Mouse (Mus musculus): ENCODE data around the gene Vps33b.

Vps33b gene

DNA sequence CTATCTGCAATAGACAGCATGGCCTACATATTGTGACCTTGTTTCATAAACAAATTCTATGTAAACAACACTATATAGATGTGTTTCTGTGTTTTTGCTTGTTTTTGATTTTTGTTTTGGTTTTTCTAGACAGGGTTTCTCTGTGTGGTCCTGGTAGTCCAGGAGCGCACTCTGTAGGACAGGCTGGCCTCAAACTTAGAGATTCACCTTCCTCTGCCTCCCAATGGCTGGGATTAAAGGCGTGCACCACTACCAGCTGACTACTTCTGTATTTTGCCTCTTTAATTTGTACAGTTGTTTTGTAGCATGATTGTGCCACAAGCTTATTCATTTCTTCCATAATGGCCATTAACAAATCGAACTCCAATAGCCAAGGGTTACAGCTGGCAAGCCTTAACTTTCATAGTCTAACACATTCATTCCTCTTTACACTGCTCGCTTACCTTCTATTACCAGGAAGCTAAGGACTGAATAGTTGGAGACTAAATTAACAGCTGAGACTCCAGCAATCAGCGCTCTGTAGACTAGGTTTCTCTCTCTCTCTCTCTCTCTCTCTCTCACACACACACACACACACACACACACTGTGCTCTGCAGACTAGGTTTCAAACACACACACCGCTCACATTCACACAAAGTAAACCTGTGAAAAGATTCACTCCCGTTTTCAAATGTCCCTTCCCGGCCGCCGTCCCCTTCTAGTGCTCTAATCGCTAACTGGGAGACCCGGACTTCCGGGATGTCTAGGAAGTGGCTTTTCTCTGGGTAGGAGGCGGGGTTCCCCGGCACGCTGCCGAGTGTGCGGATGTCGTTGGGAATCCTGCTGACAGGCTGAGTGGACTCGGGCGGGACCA is at the start of gene Vps33b:
TSS of gene Vps33b (plus strand) at position 753 of the 854 bp plus-strand sequence.
- peak; percentile 82 for DNase-seq (ENCODE audit: low read depth, low spot score)

DNA sequence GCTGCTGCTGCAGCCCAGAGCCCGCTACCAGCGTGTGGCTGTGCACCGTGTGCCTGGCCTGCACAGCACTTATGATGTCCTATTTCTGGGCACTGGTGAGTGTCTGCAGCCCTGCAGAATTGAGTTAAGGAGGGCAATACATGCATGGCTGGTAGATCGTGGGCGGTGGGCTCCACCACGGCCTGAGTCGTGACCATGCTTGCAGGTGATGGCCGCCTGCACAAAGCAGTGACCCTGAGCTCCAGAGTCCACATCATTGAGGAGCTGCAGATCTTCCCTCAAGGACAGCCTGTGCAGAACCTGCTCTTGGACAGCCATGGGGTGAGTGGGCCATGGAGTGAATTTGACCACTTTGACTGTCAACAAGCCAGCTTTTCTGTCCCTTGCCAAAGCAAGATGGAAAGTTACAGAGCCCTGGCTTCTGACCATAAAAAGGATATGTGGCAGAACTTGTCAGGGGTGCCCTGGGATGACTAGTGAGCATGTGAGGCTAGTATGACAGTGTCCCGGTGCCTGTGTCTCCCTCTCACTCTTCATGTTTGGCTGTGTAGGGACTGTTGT is 49.1 kb upstream of the Vps33b start:
- DNase-seq (ENCODE audit: low read depth, low spot score): no peak

DNA sequence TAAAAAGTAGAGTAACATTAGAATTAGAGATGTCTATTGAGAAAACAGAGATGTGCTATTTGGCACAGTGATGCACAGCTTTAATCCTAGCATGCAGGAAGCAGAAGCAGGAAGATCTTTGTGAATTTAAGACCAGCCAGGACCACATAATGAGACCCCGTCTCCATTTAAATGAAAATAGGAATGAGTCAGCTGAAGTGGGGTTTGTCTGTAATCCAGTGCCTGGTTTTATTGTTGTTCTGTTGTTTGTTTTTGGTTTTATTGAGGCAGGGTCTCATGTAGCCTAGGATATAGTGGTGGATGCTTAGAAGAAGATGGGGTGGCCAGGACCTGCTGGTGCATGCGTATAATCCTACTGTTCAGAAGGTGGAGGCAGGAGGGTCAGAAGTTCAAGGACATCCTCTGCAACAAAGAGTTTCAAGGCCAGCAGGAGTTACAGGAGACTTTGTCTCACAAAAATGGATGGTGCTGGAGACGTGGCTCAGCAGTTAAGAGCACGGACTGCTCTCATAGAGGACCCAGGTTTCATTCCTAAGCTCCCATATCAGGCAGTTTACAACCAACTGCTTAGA is 48.2 kb upstream of the Vps33b start:
- DNase-seq (ENCODE audit: low read depth, low spot score): no peak

DNA sequence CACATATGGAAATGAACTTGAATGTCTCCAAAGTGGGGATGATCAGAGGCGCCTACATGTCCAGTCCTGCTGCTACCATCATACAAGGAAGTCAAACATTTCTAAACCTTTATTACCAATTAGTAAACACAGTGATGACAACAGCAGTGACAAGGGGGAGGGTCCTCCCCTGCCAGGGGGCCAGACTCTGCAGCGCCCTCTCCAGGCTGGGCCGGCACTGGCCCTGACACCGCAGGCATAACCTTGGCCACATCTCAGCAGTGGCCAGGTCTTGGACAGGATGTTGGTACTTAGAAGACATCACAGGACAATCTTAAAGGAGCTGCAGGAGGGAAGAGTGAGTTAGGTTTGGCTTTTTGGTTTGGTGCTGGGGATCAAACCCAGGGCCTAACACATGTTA is 42.4 kb upstream of the Vps33b start:
- DNase-seq (ENCODE audit: low read depth, low spot score): no peak

DNA sequence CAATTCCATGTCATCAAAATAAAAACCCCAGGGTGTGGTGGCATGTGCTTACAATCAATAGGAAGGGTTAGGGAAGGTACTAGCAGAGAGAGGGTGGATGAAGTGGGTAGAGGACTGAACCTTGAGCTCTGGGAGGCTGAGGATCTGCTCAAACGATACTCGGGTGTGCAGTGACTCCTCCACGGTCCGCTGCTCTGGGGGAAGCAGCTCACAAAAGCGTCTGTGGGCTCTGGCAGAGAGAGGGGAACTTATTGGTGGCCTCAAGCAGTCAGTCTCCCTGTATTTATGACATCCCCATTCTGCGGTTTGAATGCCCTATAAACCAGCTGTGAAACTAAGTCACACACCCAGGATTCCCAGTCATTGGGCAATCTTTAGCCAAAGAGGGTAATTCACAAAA is 39.3 kb upstream of the Vps33b start:
- no peak for DNase-seq (ENCODE audit: low read depth, low spot score)

DNA sequence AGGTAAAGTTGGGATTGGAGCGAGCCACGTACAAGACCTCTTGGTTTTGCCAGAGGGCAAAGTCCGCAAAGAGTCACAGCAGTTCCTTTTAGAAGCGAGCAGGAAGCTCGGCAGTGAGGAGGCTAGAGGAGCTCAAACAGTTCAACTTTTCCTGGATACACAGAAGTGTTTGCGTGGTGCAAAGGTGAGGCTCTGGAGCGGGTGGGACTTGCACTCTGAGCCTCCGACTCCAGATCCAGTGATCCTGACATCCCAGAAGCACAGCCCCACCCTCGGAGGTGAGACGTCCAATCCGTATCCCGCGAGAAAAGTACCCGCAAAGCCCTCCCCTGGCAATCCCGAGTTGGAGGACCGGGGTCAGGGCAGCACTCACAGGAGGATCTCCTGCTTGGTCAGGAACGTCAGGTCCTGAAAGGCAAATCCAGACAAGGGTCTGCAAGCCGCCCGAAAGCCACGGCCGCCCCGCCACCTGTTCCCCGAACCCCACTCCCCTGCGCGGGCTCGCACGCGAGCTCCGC is 37.4 kb upstream of the Vps33b start:
- DNase-seq (ENCODE audit: low read depth, low spot score): no peak

DNA sequence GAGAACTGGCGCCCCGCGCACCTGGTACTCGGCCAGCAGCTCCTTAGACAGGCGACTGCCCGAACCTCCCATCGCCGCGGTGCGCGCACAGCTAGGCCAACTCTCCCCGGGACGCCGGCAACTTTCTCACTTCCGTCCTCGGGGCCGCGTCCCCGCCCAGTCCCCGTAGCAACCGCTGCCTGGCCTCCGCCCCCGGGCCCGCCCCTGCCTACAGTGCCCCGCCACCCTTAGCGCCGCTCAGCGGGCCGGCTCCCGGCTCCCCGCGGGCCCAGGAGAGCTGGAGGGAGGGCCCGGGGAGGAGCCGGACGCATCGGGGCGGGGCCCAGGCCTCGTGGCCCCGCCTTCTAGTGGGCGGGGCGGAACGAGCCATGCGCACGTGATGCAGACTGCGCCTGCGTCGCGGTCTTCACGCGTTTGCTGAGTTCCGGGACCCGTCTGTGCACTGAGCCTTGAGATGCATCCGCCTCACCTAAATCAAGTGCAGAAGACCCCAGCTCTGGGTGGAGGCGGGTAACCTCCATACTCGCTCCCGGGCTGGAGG is 36.9 kb upstream of the Vps33b start, which contains the start of the genes Cib1 and Gdpgp1:
TSS of gene Cib1 (minus strand) at position 325 of the 541 bp plus-strand sequence.
TSS of gene Gdpgp1 (plus strand) at position 377 of the 541 bp plus-strand sequence.
- DNase-seq (ENCODE audit: low read depth, low spot score): peak; percentile 95

DNA sequence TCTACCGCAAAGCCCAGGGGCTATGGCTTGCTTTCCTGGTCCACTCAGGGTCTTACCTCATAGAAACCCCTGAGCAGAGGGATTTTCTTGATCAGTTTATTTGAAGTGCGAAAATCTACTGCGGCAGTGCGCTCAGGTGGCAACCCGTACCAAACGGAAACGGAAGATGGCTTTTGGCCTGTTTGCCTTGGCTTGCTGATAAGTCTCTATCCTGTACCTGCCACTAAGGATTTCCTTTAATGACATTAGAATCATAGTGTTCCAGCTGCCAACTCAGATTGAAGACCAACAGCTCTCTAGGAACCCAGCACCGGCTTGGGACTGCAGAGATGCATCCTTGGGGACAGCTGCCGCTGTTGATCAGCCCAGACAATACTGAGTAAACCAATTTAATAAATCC is 35.6 kb upstream of the Vps33b start:
- no peak for DNase-seq (ENCODE audit: low read depth, low spot score)

DNA sequence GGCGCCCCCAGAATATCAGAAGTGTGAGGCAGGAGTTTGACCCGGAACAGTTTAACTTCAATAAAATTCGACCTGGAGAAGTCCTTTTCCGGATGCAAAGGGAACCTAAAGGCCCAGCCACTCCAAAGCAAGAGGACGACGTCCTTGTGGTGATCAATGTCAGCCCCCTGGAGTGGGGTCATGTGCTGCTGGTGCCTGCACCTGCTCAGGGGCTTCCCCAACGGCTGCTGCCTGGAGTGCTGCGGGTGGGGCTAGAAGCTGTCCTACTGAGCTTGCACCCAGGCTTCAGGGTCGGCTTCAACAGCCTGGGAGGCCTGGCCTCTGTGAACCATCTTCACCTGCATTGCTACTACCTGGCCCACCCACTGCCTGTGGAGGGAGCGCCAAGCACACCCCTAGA is 30.9 kb upstream of the Vps33b start:
- no peak for DNase-seq (ENCODE audit: low read depth, low spot score)

DNA sequence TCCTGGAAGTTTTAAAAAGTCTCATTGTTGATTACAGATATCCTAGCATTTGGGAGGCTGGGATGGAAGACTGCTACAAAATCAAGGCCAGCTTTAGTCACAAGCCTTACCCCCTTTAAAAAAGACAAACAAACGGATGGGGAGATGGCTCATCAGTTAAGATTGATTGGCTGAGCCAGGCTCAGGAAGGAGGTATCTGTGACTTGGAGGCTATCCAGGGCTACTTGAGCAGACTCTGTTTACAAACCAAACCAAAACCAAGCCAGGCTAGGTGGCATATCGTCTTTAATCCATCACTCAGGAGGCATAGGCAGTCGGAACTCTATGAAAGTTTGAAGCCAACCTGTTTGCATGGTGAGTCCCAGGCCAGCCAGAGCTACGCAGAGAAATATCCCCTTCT is 27.8 kb upstream of the Vps33b start:
- no peak for DNase-seq (ENCODE audit: low read depth, low spot score)

DNA sequence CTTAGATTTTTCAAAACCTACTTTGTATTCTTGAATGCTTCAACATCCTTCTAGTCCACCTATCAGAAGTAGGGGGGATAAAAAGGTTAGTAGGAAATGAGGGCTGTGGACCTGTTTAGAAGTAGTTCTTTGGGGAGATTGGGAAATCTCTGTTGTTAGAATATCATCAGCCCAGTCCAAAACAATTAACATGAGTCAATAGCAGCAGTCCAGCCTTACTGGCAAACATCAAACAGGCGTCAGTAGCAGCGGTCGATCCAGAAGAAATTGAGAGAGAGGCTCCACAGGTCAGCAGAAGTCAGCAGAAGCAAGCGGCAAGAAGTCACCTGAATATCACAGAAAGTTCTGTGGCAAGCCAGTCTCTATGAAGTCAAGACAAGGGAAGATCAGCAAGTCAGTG is 24.6 kb upstream of the Vps33b start:
- no peak for DNase-seq (ENCODE audit: low read depth, low spot score)

DNA sequence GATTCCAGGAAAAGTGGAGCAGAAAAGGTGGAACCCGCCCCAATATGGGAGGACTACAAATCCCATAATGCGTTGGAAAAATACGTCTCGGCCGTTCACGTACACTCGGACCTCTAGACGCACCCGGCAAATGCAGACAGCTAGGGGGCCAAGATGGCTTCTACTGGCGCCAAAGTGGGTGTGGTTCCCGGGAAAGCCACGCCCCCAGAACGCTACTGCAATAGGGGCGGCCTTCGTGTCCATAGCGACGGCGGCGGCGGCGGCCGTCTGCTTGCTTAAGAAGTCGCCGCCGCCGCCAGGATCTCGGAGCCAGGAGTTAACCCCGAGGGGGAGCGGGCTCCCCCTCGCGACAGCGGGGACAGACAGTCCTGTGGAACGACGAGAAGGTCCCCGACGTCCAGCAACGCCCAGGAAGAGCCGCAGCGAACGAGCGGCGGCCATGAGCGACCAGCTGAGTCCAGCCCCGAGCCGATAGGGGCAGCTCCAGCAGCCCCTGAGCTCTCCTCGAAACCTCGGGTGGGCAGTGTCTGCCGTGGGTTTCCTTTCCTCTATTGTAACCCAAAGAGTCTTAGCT is 23.2 kb upstream of the Vps33b start, which contains the start of gene Ttll13:
TSS of gene Ttll13 (plus strand) at position 229 of the 574 bp plus-strand sequence.
- DNase-seq (ENCODE audit: low read depth, low spot score): peak; percentile 96

DNA sequence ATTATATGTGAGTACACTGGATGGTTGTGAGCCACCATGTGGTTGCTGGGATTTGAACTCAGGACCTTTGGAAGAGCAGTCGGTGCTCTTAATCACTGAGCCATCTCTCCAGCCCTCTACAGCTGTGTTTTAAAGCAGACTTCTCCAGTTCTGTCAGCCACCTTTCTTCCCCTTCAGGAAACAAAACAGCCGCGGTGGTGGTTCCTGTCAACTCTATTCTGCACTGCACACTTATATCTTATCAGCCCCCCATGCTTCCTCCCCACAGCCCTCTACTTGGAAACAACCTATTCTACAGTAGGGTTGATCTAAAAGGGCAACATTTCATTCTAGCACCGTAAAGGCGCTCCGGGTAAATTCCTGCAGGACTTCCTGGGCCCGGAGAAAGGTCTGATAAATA is 22.6 kb upstream of the Vps33b start:
- no peak for DNase-seq (ENCODE audit: low read depth, low spot score)

DNA sequence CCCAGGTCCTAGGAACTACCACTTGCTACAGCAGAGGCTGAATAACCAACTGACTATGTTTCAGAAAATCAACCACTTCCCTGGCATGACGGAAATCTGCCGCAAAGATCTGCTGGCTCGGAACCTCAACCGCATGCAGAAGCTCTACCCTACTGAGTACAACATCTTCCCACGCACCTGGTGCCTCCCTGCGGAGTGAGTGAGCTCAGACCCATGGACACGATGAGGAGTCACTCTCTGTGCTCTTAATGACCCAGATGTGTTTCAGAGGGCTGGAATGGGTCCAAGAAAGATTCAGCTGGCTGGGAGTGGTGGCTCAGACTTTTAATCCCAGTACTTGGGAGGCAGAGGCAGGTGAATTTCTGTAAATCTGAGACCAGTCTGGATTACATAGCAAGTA is 17.0 kb upstream of the Vps33b start:
- no peak for DNase-seq (ENCODE audit: low read depth, low spot score)

DNA sequence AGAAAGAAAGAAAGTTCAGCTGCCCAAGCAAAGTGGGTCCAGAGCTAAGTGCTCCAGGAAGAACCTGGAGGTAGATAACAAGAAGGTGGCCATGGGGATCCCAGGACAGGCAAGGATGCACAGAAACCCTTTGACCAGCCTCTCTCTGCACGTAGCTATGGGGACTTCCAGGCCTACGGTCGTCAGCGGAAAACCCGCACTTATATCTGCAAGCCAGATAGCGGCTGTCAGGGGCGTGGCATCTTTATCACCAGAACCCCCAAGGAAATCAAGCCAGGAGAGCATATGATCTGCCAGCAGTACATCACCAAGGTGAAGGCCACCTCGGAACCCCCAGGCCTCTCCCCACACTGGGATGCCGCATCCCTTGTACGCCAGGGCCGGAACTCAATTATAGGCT is 16.6 kb upstream of the Vps33b start:
- DNase-seq (ENCODE audit: low read depth, low spot score): no peak

DNA sequence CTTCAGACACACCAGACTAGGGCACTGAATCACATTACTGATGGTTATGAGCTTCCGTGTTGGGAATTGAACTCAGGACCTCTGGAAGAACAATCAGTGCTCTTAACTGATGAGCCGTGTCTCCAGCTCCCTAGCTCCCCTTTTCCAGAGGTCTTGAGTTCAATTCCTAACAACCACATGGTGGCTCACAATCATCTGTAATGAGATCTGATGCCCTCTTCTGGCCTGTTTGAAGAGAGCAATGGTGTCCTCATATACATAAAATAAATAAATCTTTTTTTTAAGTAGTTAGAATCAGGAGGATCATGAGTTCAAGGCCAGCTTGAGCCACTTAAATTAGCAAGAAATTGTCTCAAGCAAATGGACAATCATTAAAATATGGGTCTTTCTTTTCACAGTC is 13.5 kb upstream of the Vps33b start:
- DNase-seq (ENCODE audit: low read depth, low spot score): no peak

DNA sequence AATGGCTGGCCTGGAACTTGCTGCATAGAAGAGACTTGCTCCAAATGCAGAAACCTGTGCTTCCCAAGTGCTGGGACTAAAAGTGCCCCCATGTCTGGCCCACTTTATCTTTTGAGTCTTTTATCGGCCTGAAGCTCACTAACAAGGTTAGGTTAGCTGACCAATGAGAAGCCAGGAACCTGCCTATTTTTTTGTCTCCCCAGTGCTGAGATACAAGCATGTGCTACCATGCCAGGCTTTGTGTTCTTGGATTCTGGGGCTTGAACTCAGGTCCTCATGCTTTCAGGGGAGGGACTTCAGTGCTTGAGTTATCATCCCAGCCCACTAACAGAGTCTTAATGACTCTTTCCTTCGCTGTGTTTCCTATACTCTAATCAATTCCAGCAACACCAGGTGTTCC is 11.7 kb upstream of the Vps33b start:
- no peak for DNase-seq (ENCODE audit: low read depth, low spot score)

DNA sequence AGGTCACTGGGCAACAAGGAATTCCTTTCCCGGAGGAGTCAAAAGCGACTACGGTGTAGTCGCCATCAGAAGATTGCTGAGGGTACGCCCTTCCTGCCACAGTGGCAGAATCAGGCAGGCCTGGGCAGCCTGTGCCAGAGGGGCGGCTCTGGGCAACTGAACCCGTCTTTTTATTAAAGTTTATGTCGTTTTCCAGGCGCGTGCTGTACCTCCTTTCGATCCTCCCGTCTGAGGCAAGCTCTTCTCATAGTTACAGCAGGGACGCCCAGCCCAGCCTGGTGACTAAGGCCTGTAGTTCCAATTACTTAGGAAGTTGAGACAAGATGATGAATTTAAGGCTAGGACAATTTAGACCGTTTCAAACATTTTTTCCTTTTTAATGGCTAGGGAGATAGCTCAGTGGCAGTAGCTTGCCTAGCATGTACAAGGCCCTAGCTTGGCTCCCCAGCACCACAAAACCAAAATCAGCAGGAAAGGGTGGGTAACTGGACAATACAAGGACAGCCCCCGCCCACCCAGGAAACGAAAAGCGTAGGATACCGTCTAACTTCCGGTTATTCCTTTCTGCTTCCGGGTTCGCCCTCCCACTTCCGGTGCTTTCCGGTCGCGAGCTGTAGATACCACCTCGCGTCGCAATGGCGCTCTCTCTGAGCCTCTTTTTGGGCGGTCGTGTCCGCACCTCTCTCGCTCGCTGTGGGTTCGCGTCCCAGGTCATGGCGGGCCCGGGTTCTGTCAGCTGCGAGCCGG is 8.7 kb upstream of the Vps33b start, which contains the start of gene Ngrn:
TSS of gene Ngrn (plus strand) at position 591 of the 747 bp plus-strand sequence.
- peak; percentile 73 for DNase-seq (ENCODE audit: low read depth, low spot score)

DNA sequence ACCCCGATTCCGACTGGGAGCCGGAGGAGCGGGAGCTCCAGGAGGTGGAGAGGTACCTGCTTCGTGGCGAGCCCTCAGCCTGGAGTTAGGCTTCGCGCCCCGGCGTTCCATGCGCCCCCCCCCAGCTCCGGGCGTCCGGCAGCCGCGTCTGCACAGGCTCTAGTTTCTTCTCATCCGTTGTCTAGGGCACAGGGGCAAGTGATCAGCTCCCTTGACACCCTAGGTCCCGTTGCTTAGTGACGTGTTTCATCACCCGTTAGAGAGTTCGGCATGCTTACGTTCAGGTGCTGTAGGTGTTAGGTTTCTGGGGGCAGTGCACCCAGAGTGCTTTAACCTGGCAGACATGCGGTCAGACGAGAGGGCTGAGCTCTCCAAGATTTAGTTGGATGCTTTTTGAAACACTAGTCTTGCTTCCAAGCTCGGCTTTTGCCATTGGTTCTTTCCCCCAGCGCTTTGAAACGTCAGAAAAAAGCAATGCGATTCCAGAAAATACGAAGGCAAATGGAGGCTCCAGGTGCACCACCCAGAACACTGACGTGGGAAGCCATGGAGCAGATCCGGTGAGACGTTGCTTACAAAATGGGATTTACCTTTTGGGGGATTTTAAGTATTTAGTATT is 8.0 kb upstream of the Vps33b start:
- DNase-seq (ENCODE audit: low read depth, low spot score): no peak

DNA sequence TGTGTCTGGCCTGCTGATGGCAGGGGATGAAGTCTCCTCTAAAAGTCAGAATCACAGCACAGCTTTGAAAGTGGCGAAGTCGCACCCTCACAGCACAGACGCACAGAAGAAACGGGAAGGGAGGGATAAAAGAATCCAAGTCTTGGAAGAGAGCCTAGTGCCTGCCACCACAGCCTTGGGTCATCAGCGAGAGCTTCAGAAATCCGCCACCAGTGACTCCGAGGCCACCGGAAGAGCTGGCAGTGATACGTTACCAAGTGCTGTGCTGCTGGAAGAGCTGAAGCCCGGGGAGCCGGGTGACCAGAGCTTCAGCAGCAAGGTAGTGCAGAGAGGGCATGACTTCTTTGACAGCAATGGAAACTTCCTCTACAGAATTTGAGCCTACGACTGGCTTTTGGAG is 4.8 kb upstream of the Vps33b start:
- no peak for DNase-seq (ENCODE audit: low read depth, low spot score)

DNA sequence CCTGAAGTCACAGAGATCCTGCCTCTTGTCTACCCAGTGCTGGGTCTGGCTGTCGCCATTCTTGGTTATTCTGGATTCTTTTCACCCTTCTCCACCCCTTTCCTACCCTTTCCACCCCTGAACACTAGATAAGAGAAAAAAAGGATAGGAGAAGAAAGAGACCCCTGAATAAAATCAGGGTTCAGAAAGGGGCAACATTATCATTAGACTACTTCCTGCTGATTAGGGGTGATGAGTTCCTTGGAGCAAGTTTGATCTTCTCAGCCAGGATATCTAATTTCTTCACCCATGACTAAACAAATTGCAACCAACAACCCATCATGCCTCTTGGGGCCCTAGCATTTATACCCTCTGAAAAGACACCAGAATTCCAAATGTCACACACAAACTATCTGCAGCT is 1.7 kb upstream of the Vps33b start:
- DNase-seq (ENCODE audit: low read depth, low spot score): no peak
